Mouse (Mus musculus): ENCODE measurements around the gene Nxpe2. TPM values are rescaled to one million over a fixed set of nuclear protein-coding genes. Genes with fewer than 3 reads are reported as not detected.

Nxpe2 gene
- polyA plus RNA-seq, 1 experiment from 2014 or later: 1.7 TPM

Other genes starting within 250 kb of the Nxpe2 start
- gene Nxpe4, start 191.4 kb downstream of the Nxpe2 start, polyA plus RNA-seq (2014; fragmentation: Nextera tagmentation; extraction: Ambion mirVana): 7.6 and 9.3 TPM in 2 replicates
- gene Rexo2, start 127.2 kb upstream of the Nxpe2 start, polyA plus RNA-seq (2014; fragmentation: Nextera tagmentation; extraction: Ambion mirVana): 72.0 and 79.6 TPM in 2 replicates
- 123 and 126 TPM in 2 replicates for gene Rbm7, start 141.8 kb upstream of the Nxpe2 start, polyA plus RNA-seq (2014; fragmentation: Nextera tagmentation; extraction: Ambion mirVana)
- gene Gm5617, start 142.0 kb upstream of the Nxpe2 start, polyA plus RNA-seq (2014; fragmentation: Nextera tagmentation; extraction: Ambion mirVana): 40.1 and 40.6 TPM in 2 replicates